Mouse (Mus musculus): Measurements from ENCODE around the gene Bhlhe23.

GRCm38 (mm10) chr2:180788386-180788785 is 11.7 kb upstream of the Bhlhe23 start:
- TF ChIP-seq CTCF (IDR thresholded peaks at IDR 0.05; ENCODE audit: control insufficient read depth, insufficient read depth, insufficient read length): no peak
- TF ChIP-seq FOSL1 (IDR thresholded peaks at IDR 0.05; ENCODE audit: insufficient read depth, low read length, poor library complexity, severe bottlenecking): no peak
- TF ChIP-seq CEBPB (IDR thresholded peaks at IDR 0.05; ENCODE audit: low read depth): no peak
- TF ChIP-seq MYOD1 (IDR thresholded peaks at IDR 0.05; ENCODE audit: control insufficient read depth, insufficient read length, low read depth): no peak
